Mouse (Mus musculus) stomach, embryonic 16.5 days (tissue): ENCODE results near the gene Slc35e4. TPM values are rescaled to one million over a fixed set of nuclear protein-coding genes. Genes with fewer than 3 reads are reported as not detected.

Experiments used
- ATAC-seq: fragments of 200-750 bp; cut with Nextera tagmentation; 2 replicates; pipeline ENCODE4 v1.8.0; 2017; ENCODE audit warnings: moderate number of reproducible peaks, moderate TSS enrichment; ENCODE audit not compliant: insufficient read depth, low FRiP score
- H3K27ac ChIP-seq: fragments of 300-500 bp; sonication (generic); 2 replicates; pipeline ENCODE4 v1.5.1; 2014; ENCODE audit warnings: low read length
- H3K27me3 ChIP-seq: fragments of 300-500 bp; sonication (generic); 2 replicates; pipeline ENCODE4 v1.6.1; 2014; ENCODE audit warnings: low read length, control low read depth, mixed read lengths; ENCODE audit not compliant: control insufficient read depth, insufficient read depth
- H3K36me3 ChIP-seq: fragments of 300-500 bp; sonication (generic); 2 replicates; pipeline ENCODE4 v1.6.1; 2014; ENCODE audit warnings: low read length; ENCODE audit not compliant: control insufficient read depth, insufficient read depth
- H3K4me1 ChIP-seq: fragments of 300-500 bp; sonication (generic); 2 replicates; pipeline ENCODE4 v1.6.1; 2014; ENCODE audit warnings: low read length, control low read depth, mixed read lengths; ENCODE audit not compliant: control insufficient read depth, insufficient read depth
- H3K4me2 ChIP-seq: fragments of 300-500 bp; sonication (generic); 2 replicates; pipeline ENCODE4 v1.6.1; 2014; ENCODE audit warnings: low read depth, low read length, mixed read lengths
- H3K4me3 ChIP-seq: fragments of 300-500 bp; sonication (generic); replicated peaks from 2 replicates; pipeline ENCODE4 v1.5.1; 2014; ENCODE audit warnings: mild to moderate bottlenecking, low read length
- H3K9ac ChIP-seq: fragments of 300-500 bp; sonication (generic); 2 replicates; pipeline ENCODE4 v1.6.1; 2014; ENCODE audit warnings: low read length
- H3K9me3 ChIP-seq: fragments of 300-500 bp; sonication (generic); replicated peaks from 2 replicates; pipeline ENCODE4 v1.6.1; 2016; ENCODE audit warnings: low read length, control low read depth; ENCODE audit not compliant: control insufficient read depth
- WGBS: fragments of 180-500 bp; shearing (Covaris S2); extraction: QIAGEN DNeasy Blood & Tissue Kit; methylation state at CpG from one replicate; pipeline ENCODE4 v1.1.7; 2014; 5-methylcytosine and 5-hydroxymethylcytosine counted together
- polyA plus RNA-seq: library from polyadenylated mRNA; unstranded; fragments of >200 nt; fragmentation: Nextera tagmentation; extraction: Ambion mirVana; gene quantifications from 2 replicates; pipeline ENCODE4 v1.2.1, GENCODE M21; 2015

Slc35e4 gene
- polyA plus RNA-seq, 1 experiment from 2014 or later, result 6.4 TPM

DNA sequence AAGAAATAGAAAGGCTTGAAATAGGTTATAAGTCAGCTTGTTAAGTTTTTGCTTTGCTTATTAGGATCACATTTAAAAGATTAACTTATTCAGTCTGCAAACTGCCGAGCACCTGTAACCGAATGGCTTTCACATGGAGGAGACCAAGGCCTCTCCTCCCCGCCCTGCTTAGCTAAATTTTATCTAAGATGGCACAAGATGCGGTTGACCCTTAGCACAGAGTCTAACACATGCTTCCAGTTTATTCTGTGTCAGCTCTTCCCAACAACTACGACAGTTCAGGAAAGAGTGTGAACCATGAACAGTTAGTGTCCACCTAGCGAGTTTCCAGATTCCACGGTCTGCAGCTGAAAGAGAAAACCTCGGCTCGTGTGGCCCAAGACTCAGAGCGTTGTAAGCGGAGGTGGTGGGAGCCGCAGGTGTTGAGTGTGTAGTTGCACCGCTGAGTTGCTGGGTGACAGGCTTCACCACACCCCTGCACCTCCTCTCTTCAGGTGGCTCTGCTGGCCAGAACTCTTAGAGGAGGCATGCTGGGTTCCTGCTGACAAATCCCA lies 22.9 kb upstream of the Slc35e4 start:
- H3K27ac ChIP-seq, result no peak overlapping the region
- no peak overlapping the region for H3K4me3 ChIP-seq
- H3K27me3 ChIP-seq, result no peaks in the 10 kb centered on the region
- H3K4me2 ChIP-seq, result no peak overlapping the region
- no peaks in the 10 kb centered on the region for H3K4me1 ChIP-seq
- H3K36me3 ChIP-seq, result no peaks in the 10 kb centered on the region
- H3K9ac ChIP-seq, result no peak overlapping the region
- no peak for ATAC-seq
- H3K9me3 ChIP-seq, result no peaks in the 10 kb centered on the region
- WGBS, result 67% methylated on average over 13 of the region's 13 CpGs

- H3K27ac ChIP-seq, result no peak overlapping the region
- H3K36me3 ChIP-seq, result no peaks in the 10 kb centered on the region
- no peak for ATAC-seq
- no peak overlapping the region for H3K4me3 ChIP-seq
- no peak overlapping the region for H3K9ac ChIP-seq
- no peaks in the 10 kb centered on the region for H3K27me3 ChIP-seq
- no peak overlapping the region for H3K4me2 ChIP-seq
- H3K9me3 ChIP-seq, result no peaks in the 10 kb centered on the region
- H3K4me1 ChIP-seq, result peaks cover 3% of the 10 kb centered on the region
- 89% methylated on average over 3 of the region's 3 CpGs for WGBS
These were observed 21.9 kb upstream of the Slc35e4 start for GRCm38 (mm10) chr11:3936318-3936717.

DNA sequence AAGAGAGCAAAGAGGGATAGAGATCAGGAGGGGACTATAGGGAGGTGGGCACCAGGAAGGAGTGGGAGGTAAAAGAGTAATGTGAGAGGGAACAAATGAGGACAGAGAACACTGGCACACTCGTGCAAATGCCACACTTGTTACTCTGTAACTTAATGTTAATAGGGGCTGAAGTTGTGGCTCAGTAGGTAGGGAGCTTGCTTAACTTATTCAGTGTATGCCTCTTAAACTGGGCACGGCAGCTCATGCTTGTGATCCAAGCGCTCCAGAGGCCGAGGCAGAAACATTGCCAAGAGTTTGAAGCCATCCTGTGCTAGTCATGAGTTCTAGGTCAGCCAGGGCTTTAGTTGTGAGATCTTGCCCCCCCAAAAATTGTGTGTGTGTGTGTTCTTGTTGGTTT lies 20.7 kb upstream of the Slc35e4 start:
- Histone ChIP-seq H3K27me3 (no peaks in the 10 kb centered on the region), H3K9ac (no peak overlapping the region), H3K36me3 (no peaks in the 10 kb centered on the region), H3K4me2 (no peak overlapping the region), H3K4me3 (no peak overlapping the region), H3K27ac (no peak overlapping the region), H3K9me3 (no peaks in the 10 kb centered on the region), H3K4me1 (peaks cover 9% of the 10 kb centered on the region)
- 65% methylated on average over 4 of the region's 4 CpGs for WGBS
- ATAC-seq, result no peak

DNA sequence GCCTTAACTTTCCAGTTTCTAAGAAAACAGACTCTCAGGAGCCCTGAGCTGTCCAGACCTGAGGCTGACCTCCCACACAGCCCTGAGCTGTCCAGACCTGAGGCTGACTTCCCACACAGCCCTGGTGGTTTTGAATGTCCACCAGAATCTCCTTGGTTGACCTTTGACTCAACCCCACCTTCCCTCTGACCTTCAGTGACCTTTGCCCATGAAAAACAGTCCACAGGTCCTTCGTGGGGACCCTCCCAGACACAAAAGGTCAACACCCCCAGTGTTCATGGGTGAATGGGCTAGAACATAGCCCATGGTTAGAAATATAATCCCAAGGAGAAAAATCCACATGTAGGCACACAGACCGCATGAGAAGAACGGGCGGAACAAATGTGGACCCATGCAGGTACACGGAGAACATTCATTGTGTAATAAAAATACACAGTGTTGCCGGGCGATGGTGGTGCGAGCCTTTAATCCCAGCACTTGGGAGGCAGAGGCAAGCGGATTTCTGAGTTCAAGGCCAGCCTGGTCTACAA lies 19.4 kb upstream of the Slc35e4 start:
- H3K4me3 ChIP-seq, result no peak overlapping the region
- WGBS, result 93% methylated on average over 9 of the region's 9 CpGs
- no peaks in the 10 kb centered on the region for H3K36me3 ChIP-seq

DNA sequence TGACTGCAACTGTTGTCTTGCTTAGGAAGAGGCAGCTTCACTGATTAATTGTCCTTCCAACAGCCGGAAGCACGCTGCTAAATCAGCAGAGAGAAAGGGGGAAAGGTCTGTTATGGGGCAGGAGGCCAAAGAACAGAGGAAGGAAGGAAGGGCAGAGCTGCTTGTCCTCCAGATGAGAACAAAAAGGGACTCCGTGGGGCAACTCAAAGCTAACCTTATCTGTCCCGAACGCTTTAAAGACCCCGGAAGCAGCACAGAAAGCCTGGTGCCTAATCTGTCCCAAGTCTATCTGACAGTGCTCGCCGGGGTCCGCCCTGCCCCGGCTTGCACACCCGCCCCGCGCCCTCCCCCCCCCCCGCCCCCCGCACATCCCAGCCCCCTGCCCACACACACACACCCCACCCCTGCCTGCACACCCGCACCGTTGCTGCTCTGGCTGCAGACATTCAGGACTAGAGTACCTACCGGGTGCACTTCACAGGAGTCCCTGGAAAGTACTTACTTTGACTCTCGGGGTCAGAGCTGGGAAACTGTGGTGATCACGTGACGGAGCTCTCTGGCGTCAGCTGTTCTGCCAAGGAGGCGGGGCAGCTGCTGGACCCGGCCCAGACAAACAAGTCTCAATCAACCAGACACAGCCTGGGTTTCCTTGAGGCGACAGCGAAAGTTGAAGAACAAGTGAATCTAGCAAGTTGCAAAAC lies 17.2 kb upstream of the Slc35e4 start, which contains the start of gene Tcn2:
Tcn2 (minus strand) TSS at position 649 of the 701 bp plus-strand sequence.
- peak within 1 kb of the TSS; percentile 58 for H3K4me3 ChIP-seq
- H3K36me3 ChIP-seq, result no peaks in the 10 kb centered on the region
- peak within 1 kb of the TSS; percentile 72 for H3K9ac ChIP-seq
- H3K4me2 ChIP-seq, result peak within 1 kb of the TSS; percentile 74
- ATAC-seq, result peak; percentile 90
- H3K27ac ChIP-seq, result no peak within 1 kb of the TSS
- WGBS, result under 1% methylated on average over 22 of the region's 26 CpGs
- H3K4me1 ChIP-seq, result peaks cover 9% of the 10 kb centered on the region
- no peaks in the 10 kb centered on the region for H3K9me3 ChIP-seq
- H3K27me3 ChIP-seq, result no peaks in the 10 kb centered on the region

More for the DNA sequence above, 19.4 kb upstream of the Slc35e4 start:
- H3K27me3 ChIP-seq, result no peaks in the 10 kb centered on the region
- H3K4me2 ChIP-seq, result no peak overlapping the region
- H3K4me1 ChIP-seq, result peaks cover 9% of the 10 kb centered on the region
- H3K9ac ChIP-seq, result no peak overlapping the region
- H3K27ac ChIP-seq, result no peak overlapping the region
- no peak for ATAC-seq
- H3K9me3 ChIP-seq, result no peaks in the 10 kb centered on the region

DNA sequence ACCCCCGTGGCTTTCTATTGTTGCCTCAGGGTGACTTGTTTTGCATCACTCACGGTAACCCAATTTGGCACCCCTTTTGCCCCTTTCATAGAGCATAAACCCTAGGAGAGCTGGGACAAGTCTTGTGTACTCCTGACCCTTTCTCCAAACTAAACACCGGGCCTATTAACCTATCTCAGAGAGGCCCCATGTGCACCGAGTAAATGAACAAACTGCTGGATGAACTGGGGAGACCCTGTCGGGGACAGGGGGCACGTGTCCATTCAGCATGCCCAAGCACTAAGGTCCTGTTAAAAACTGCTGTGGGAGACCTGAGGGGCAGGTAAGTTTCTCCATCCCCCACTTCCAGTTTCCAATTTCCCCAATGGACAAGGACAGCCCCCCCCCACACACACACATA lies 16.5 kb upstream of the Slc35e4 start:
- peak overlapping the region; percentile 58 for H3K4me3 ChIP-seq
- WGBS, result 25% methylated on average over 6 of the region's 6 CpGs

GRCm38 (mm10) chr11:3930019-3930418 lies 15.6 kb upstream of the Slc35e4 start:
- ATAC-seq, result no peak
- Histone ChIP-seq H3K27ac (no peak overlapping the region), H3K36me3 (no peaks in the 10 kb centered on the region), H3K4me2 (no peak overlapping the region), H3K4me3 (no peak overlapping the region), H3K9me3 (no peaks in the 10 kb centered on the region), H3K27me3 (no peaks in the 10 kb centered on the region), H3K9ac (no peak overlapping the region), H3K4me1 (peaks cover 9% of the 10 kb centered on the region)
- 67% methylated on average over 4 of the region's 4 CpGs for WGBS

More for the DNA sequence above, 16.5 kb upstream of the Slc35e4 start:
- no peaks in the 10 kb centered on the region for H3K36me3 ChIP-seq
- peak overlapping the region; percentile 74 for H3K4me2 ChIP-seq
- peaks cover 9% of the 10 kb centered on the region for H3K4me1 ChIP-seq
- H3K27me3 ChIP-seq, result no peaks in the 10 kb centered on the region
- H3K9ac ChIP-seq, result peak overlapping the region; percentile 72
- ATAC-seq, result no peak
- no peak overlapping the region for H3K27ac ChIP-seq
- H3K9me3 ChIP-seq, result no peaks in the 10 kb centered on the region

DNA sequence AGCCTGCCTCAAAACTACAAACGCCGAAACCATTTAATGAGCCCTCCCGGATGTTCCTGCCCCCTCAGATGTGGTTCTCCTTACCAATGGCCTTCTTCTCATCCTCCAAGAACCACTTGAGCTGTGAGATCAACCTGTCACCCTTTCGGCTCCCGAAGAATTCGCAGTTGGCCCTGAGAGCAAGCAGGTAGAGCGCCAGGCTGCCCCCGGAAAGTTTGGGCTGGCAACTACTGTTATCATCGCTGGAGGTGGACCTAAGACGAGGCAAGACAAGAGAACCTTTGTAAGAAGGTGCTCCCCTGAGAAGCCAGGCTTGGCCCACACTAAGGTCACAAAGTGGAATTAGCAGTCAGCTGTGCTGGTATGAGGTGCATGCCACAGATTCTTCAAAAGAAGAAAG lies 11.5 kb upstream of the Slc35e4 start:
- no peak overlapping the region for H3K9ac ChIP-seq
- H3K4me2 ChIP-seq, result no peak overlapping the region
- peaks cover 1% of the 10 kb centered on the region; the same call in 1 of the 2 replicates for H3K4me1 ChIP-seq
- ATAC-seq, result no peak
- no peaks in the 10 kb centered on the region for H3K9me3 ChIP-seq
- peaks cover 3% of the 10 kb centered on the region; the same call in 1 of the 2 replicates for H3K36me3 ChIP-seq
- 88% methylated on average over 10 of the region's 10 CpGs for WGBS
- no peaks in the 10 kb centered on the region for H3K27me3 ChIP-seq
- no peak overlapping the region for H3K4me3 ChIP-seq
- no peak overlapping the region for H3K27ac ChIP-seq

- WGBS, result 95% methylated on average over 6 of the region's 6 CpGs
- ATAC-seq, result no peak
- H3K4me3 ChIP-seq, result no peak overlapping the region
- no peak overlapping the region for H3K4me2 ChIP-seq
- peaks cover 3% of the 10 kb centered on the region; the same call in 1 of the 2 replicates for H3K36me3 ChIP-seq
- H3K4me1 ChIP-seq, result no peaks in the 10 kb centered on the region
- H3K27ac ChIP-seq, result no peak overlapping the region
- no peaks in the 10 kb centered on the region for H3K27me3 ChIP-seq
- H3K9me3 ChIP-seq, result no peaks in the 10 kb centered on the region
- no peak overlapping the region for H3K9ac ChIP-seq
These were observed 8.3 kb upstream of the Slc35e4 start for GRCm38 (mm10) chr11:3922731-3923130.
